Mouse (Mus musculus): ENCODE results near the gene Usp3. TPM values are rescaled to one million over a fixed set of nuclear protein-coding genes. Genes with fewer than 3 reads are reported as not detected.

Gene Usp3
- 10 to 100 TPM; 93.3 to 96.4 TPM for total RNA-seq (2023)

GRCm38 (mm10) chr9:66592708-66593612 lies at the start of gene Usp3:
Usp3 (minus strand) TSS chr9:66593142.

DNA sequence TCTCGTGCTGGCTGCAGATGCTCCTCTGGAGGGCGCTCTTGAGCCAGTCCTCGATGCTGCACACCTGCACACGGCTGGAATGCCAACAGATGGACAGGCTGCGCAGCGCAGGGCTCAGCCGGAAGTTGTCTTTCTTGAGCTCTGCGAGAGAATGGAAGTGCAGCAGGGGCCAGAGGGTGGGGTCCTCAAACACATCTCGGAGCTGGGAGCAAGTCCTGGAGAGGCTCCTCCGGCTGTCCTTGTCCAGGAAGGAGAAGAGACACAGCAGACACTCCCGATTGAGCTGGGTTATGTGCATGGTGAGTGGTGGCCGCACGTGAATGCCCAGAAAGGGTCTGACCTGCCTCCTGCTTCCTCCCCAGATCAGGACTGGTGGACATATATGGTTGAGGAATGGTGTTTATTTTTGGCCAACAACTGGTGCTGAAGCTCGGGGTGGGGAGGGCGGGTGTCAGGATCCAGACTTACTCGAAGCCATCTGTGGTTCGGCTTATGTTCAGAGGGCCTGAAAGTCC lies 78.6 kb downstream of the Usp3 start, which contains the start of gene Fbxl22:
Gene Fbxl22, minus strand, starts transcription at position 338 of the 515 bp plus-strand sequence.

Other genes with a start within 250 kb of the Usp3 start
- gene Herc1, start 242.7 kb downstream of the Usp3 start, total RNA-seq (2023): 100 to 1,000 TPM; 111 to 118 TPM
- gene Fbxl22, start 78.5 kb downstream of the Usp3 start, total RNA-seq (2023): 1 to 10 TPM; 4.6 to 6.0 TPM
- gene Car12, start 120.5 kb upstream of the Usp3 start, total RNA-seq (2023): under 1 TPM; 0.24 to 0.55 TPM
- gene Aph1b, start 202.3 kb upstream of the Usp3 start, total RNA-seq (2023): 1 to 10 TPM; 1.3 to 2.2 TPM
- not detected for gene Gm10647, start 203.9 kb upstream of the Usp3 start, total RNA-seq (2023)
- gene Aph1c, start 241.6 kb upstream of the Usp3 start, total RNA-seq (2023): 1 to 10 TPM in 1 of 2 experiments, under 1 TPM in 1; 0.49 to 1.5 TPM